ENCODE assay signal across 10 mouse cellular contexts in the genomic region with DNA sequence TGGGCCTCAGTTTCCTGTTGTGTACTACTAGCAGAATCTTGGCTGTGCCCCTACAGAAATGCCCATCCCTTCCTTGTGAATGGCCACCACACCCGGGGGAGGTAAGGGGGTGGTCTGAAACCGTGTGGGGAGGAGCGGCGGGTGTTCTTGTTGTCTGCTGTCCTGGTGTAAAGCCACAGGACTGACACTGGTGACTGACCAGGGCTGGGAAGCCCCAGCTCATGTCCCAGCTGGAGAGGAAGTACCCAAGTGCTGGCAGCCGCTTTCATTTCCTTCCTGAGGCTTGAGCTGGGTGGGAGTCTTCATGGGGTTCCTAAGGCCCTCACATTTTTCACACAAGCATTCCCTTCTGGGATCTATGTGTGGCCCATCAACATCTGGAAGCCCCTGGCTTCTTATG.
DNase-seq lines count a peak whose midpoint lies in the region; ATAC-seq lines count a peak whose summit lies in the region.
"Had no signal": no experiment of that assay in that cellular context is flagged by ENCODE, and none has a peak within 500 bp of the region (broad histone marks: within the 10 kb centered on the region; RNA-seq: fewer than 3 reads in every experiment).

No protein-coding gene starts in this region.

- H3K9me3 ChIP-seq in kidney, embryonic 15.5 days (replicated peaks), result no peaks in the 10 kb centered on the region
- H3K9me3 ChIP-seq in heart, embryonic 15.5 days (replicated peaks), result no peaks in the 10 kb centered on the region

- H3K4me3 ChIP-seq in kidney, embryonic 15.5 days (replicated peaks), result no peak overlapping the region
- H3K4me3 ChIP-seq in heart, embryonic 15.5 days, result no peak overlapping the region
- H3K4me3 ChIP-seq: erythroblast, embryonic 14.5 days had no signal

- H3K27ac ChIP-seq in kidney, embryonic 15.5 days, result 0 out of 2 replicates have a peak overlapping the region, but pooled peaks have one; percentile 15
- H3K27ac ChIP-seq in heart, embryonic 15.5 days, result 0 out of 2 replicates have a peak overlapping the region, but pooled peaks have one; percentile 31

- intact Hi-C loops in gastrocnemius, postnatal 36 days (cut with DNase I), result no loop called here

- 53% methylated on average over 5 of the region's 5 CpGs for WGBS in kidney, embryonic 15.5 days
- WGBS in heart, embryonic 15.5 days, result 56% methylated on average over 5 of the region's 5 CpGs

- no peak overlapping the region for H3K9ac ChIP-seq in kidney, embryonic 15.5 days
- no peak overlapping the region for H3K9ac ChIP-seq in heart, embryonic 15.5 days

- peaks cover 82% of the 10 kb centered on the region for H3K4me1 ChIP-seq in kidney, embryonic 15.5 days
- H3K4me1 ChIP-seq in heart, embryonic 15.5 days (replicated peaks), result peaks cover 75% of the 10 kb centered on the region

- no peak overlapping the region for H3K4me2 ChIP-seq in kidney, embryonic 15.5 days
- H3K4me2 ChIP-seq in heart, embryonic 15.5 days, result no peak overlapping the region

- no peaks in the 10 kb centered on the region for H3K27me3 ChIP-seq in kidney, embryonic 15.5 days
- H3K27me3 ChIP-seq in heart, embryonic 15.5 days, result no peaks in the 10 kb centered on the region

- H3K36me3 ChIP-seq in kidney, embryonic 15.5 days, result peaks cover 21% of the 10 kb centered on the region; the same call in 1 of the 2 replicates
- no peaks in the 10 kb centered on the region for H3K36me3 ChIP-seq in heart, embryonic 15.5 days

- no peak for DNase-seq in kidney, adult 8-10 months
- peak; percentile 56 to 72 for DNase-seq in lung, postnatal 4 days
- DNase-seq in thymus, postnatal 10 days (ENCODE audit: low spot score in 2 of 2), result no peak
- DNase-seq in layer of hippocampus, adult 11-12 months (ENCODE audit: low spot score), result no peak
- DNase-seq in gastrocnemius, postnatal 36 days, result no peak
- DNase-seq: thymus, postnatal 25 days had no signal

- no peak for ATAC-seq in kidney, embryonic 15.5 days (replicated peaks; ENCODE audit: low FRiP score)
- ATAC-seq in CD4-positive, CD25-positive, alpha-beta regulatory T cell, adult 4 months, result peak; percentile 30
- no peak for ATAC-seq in heart, embryonic 15.5 days (replicated peaks; ENCODE audit: insufficient number of reproducible peaks, insufficient read depth, low FRiP score, low read depth)

Comparison
In these comparisons a context has a peak if more than half of its experiments do, and no peak if none do; other contexts are left out.
1. DNase-seq: peak in lung, postnatal 4 days (2 of 2); none in kidney, adult 8-10 months (0 of 2), thymus, postnatal 10 days (0 of 2), layer of hippocampus, adult 11-12 months (single experiment) and gastrocnemius, postnatal 36 days (0 of 2).